Mouse (Mus musculus): ENCODE results near the gene Zfp523. TPM values are rescaled to one million over a fixed set of nuclear protein-coding genes. Genes with fewer than 3 reads are reported as not detected.
"Not testable (repeated sequence)": the region's sequence is repeated elsewhere in the genome, so short reads cannot be mapped to it uniquely, and the experiment has no call there.

The Zfp523 gene
- polyA plus RNA-seq, 1 experiment: 71.9 TPM

DNA sequence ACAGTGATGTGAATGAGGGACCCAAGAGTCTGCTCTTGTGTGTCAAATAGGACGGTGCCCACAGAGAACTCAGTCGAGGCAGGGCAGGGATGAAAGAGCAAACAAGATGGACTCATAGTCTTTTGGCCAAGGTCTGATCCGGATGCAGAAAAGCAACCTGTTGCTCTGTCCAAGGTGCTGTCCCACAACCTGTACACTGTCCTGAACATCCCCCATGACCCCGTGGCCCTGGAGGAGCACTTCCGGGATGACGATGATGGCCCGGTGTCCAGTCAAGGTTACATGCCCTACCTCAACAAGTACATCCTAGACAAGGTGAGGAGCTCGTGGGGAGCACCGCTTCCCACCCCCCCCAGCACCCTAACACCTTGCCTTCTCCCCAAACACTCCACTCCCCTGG is 39.9 kb downstream of the Zfp523 start:
- TF ChIP-seq POLR2A (IDR thresholded peaks at IDR 0.05; ENCODE audit: borderline replicate concordance, insufficient read depth, low read length) (no peak), CTCF (IDR thresholded peaks at IDR 0.05; ENCODE audit: borderline replicate concordance, insufficient read depth, low read depth, low read length) (no peak)
- Histone ChIP-seq H3K4me1 (ENCODE audit: control insufficient read depth, insufficient read depth, low read length) (no peaks in the 10 kb centered on the region), H3K27me3 (ENCODE audit: control insufficient read depth, insufficient read depth, low read length) (no peaks in the 10 kb centered on the region), H3K27ac (ENCODE audit: insufficient read depth, low read length) (no peak overlapping the region), H3K4me3 (replicated peaks; ENCODE audit: insufficient read depth, low read depth, low read length) (no peak overlapping the region)
- no peak for DNase-seq
- WGBS: 93% methylated on average over 9 of the region's 9 CpGs

GRCm38 (mm10) chr17:28217721-28218649 is 41.1 kb downstream of the Zfp523 start:
- TF ChIP-seq POLR2A (IDR thresholded peaks at IDR 0.05; ENCODE audit: borderline replicate concordance, insufficient read depth, low read length) (no peak), CTCF (IDR thresholded peaks at IDR 0.05; ENCODE audit: borderline replicate concordance, insufficient read depth, low read depth, low read length) (no peak)
- H3K4me1 ChIP-seq (ENCODE audit: control insufficient read depth, insufficient read depth, low read length): no peaks in the 10 kb centered on the region
- H3K27ac ChIP-seq (ENCODE audit: insufficient read depth, low read length): no peak overlapping the region
- no peak for DNase-seq
- no peak overlapping the region for H3K4me3 ChIP-seq (replicated peaks; ENCODE audit: insufficient read depth, low read depth, low read length)
- WGBS: 27% methylated on average over 23 of the region's 23 CpGs
- H3K27me3 ChIP-seq (ENCODE audit: control insufficient read depth, insufficient read depth, low read length): no peaks in the 10 kb centered on the region

GRCm38 (mm10) chr17:28222463-28222862 is 45.5 kb downstream of the Zfp523 start:
- not testable (repeated sequence) for DNase-seq; H3K27ac ChIP-seq (ENCODE audit: insufficient read depth, low read length); H3K4me1 ChIP-seq (ENCODE audit: control insufficient read depth, insufficient read depth, low read length); H3K4me3 ChIP-seq (replicated peaks; ENCODE audit: insufficient read depth, low read depth, low read length); H3K27me3 ChIP-seq (ENCODE audit: control insufficient read depth, insufficient read depth, low read length)
- WGBS: 88% methylated on average over 10 of the region's 10 CpGs

- 2% methylated on average over 46 of the region's 46 CpGs for WGBS
- Histone ChIP-seq H3K27ac (ENCODE audit: insufficient read depth, low read length) (peak overlapping the region; percentile 65), H3K4me1 (ENCODE audit: control insufficient read depth, insufficient read depth, low read length) (peaks cover 6% of the 10 kb centered on the region; the same call in 1 of the 2 replicates), H3K4me3 (replicated peaks; ENCODE audit: insufficient read depth, low read depth, low read length) (peak overlapping the region; percentile 56), H3K27me3 (ENCODE audit: control insufficient read depth, insufficient read depth, low read length) (no peaks in the 10 kb centered on the region)
- peak; percentile 92 to 96 for DNase-seq
- TF ChIP-seq CTCF (IDR thresholded peaks at IDR 0.05; ENCODE audit: borderline replicate concordance, insufficient read depth, low read depth, low read length): no peak
- peak; percentile 54; the same call in 1 of the 2 replicates for TF ChIP-seq POLR2A (IDR thresholded peaks at IDR 0.05; ENCODE audit: borderline replicate concordance, insufficient read depth, low read length)
Observed at GRCm38 (mm10) chr17:28223561-28224391, 46.8 kb downstream of the Zfp523 start.

- no peak for TF ChIP-seq POLR2A (IDR thresholded peaks at IDR 0.05; ENCODE audit: borderline replicate concordance, insufficient read depth, low read length)
- no peak for TF ChIP-seq CTCF (IDR thresholded peaks at IDR 0.05; ENCODE audit: borderline replicate concordance, insufficient read depth, low read depth, low read length)
- 81% methylated on average over 10 of the region's 10 CpGs for WGBS
- H3K27me3 ChIP-seq (ENCODE audit: control insufficient read depth, insufficient read depth, low read length): no peaks in the 10 kb centered on the region
- DNase-seq: no peak
- no peak overlapping the region for H3K27ac ChIP-seq (ENCODE audit: insufficient read depth, low read length)
- peak overlapping the region; percentile 56 for H3K4me3 ChIP-seq (replicated peaks; ENCODE audit: insufficient read depth, low read depth, low read length)
- H3K4me1 ChIP-seq (ENCODE audit: control insufficient read depth, insufficient read depth, low read length): peaks cover 6% of the 10 kb centered on the region; the same call in 1 of the 2 replicates
Observed at GRCm38 (mm10) chr17:28224615-28225014, 47.7 kb downstream of the Zfp523 start.

- DNase-seq: peak; percentile 89
- no peak overlapping the region for H3K27ac ChIP-seq (ENCODE audit: insufficient read depth, low read length)
- TF ChIP-seq CTCF (IDR thresholded peaks at IDR 0.05; ENCODE audit: borderline replicate concordance, insufficient read depth, low read depth, low read length) (peak; percentile 98), POLR2A (IDR thresholded peaks at IDR 0.05; ENCODE audit: borderline replicate concordance, insufficient read depth, low read length) (no peak)
- 3% methylated on average over 21 of the region's 21 CpGs for WGBS
- peaks cover 6% of the 10 kb centered on the region; the same call in 1 of the 2 replicates for H3K4me1 ChIP-seq (ENCODE audit: control insufficient read depth, insufficient read depth, low read length)
- H3K4me3 ChIP-seq (replicated peaks; ENCODE audit: insufficient read depth, low read depth, low read length): peak overlapping the region; percentile 21
- H3K27me3 ChIP-seq (ENCODE audit: control insufficient read depth, insufficient read depth, low read length): no peaks in the 10 kb centered on the region
Observed at GRCm38 (mm10) chr17:28226014-28226413, 49.1 kb downstream of the Zfp523 start.

GRCm38 (mm10) chr17:28230486-28230885 is 53.6 kb downstream of the Zfp523 start:
- Histone ChIP-seq H3K27ac (ENCODE audit: insufficient read depth, low read length) (no peak overlapping the region), H3K4me1 (ENCODE audit: control insufficient read depth, insufficient read depth, low read length) (peaks cover 8% of the 10 kb centered on the region; the same call in 1 of the 2 replicates), H3K4me3 (replicated peaks; ENCODE audit: insufficient read depth, low read depth, low read length) (no peak overlapping the region), H3K27me3 (ENCODE audit: control insufficient read depth, insufficient read depth, low read length) (no peaks in the 10 kb centered on the region)
- 88% methylated on average over 6 of the region's 6 CpGs for WGBS
- no peak for DNase-seq
- TF ChIP-seq CTCF (IDR thresholded peaks at IDR 0.05; ENCODE audit: borderline replicate concordance, insufficient read depth, low read depth, low read length): no peak
- no peak for TF ChIP-seq POLR2A (IDR thresholded peaks at IDR 0.05; ENCODE audit: borderline replicate concordance, insufficient read depth, low read length)

Data from cerebellum, adult 2 months (tissue).